Mouse (Mus musculus) bone marrow macrophage, adult 2 months (primary cell): ENCODE measurements around the gene Bptf. TPM values are rescaled to one million over a fixed set of nuclear protein-coding genes. Genes with fewer than 3 reads are reported as not detected.
"Not testable (repeated sequence)": the region's sequence is repeated elsewhere in the genome, so short reads cannot be mapped to it uniquely, and the experiment has no call there.

Source experiments
- H3K27ac ChIP-seq: 2 replicates; pipeline ENCODE4 v1.5.1; 2012; ENCODE audit warnings: low read depth, low read length; ENCODE audit not compliant: insufficient read depth
- H3K4me1 ChIP-seq: 2 replicates; pipeline ENCODE4 v1.6.1; 2012; ENCODE audit warnings: low read length; ENCODE audit not compliant: control insufficient read depth, insufficient read depth
- H3K4me3 ChIP-seq: 2 replicates; pipeline ENCODE4 v1.5.1; 2012; ENCODE audit warnings: mild to moderate bottlenecking, low read length, moderate library complexity; ENCODE audit not compliant: insufficient read depth
- CTCF ChIP-seq: IDR thresholded peaks from 2 replicates; pipeline ENCODE4 v1.5.1; 2012; ENCODE audit warnings: low read depth, mild to moderate bottlenecking, low read length, moderate library complexity
- POLR2A ChIP-seq: IDR thresholded peaks from 2 replicates; pipeline ENCODE4 v1.6.1; 2012; ENCODE audit warnings: mild to moderate bottlenecking, low read depth, low read length, borderline replicate concordance
- polyA plus RNA-seq: library from polyadenylated mRNA; stranded (reverse); fragments of >200 nt; gene quantifications from 2 replicates; pipeline ENCODE4 v1.2.4, GENCODE M21; 2012; ENCODE audit not compliant: missing spikeins, insufficient read depth, insufficient read length

The Bptf gene
- polyA plus RNA-seq, 1 experiment, result 38.2 TPM

DNA sequence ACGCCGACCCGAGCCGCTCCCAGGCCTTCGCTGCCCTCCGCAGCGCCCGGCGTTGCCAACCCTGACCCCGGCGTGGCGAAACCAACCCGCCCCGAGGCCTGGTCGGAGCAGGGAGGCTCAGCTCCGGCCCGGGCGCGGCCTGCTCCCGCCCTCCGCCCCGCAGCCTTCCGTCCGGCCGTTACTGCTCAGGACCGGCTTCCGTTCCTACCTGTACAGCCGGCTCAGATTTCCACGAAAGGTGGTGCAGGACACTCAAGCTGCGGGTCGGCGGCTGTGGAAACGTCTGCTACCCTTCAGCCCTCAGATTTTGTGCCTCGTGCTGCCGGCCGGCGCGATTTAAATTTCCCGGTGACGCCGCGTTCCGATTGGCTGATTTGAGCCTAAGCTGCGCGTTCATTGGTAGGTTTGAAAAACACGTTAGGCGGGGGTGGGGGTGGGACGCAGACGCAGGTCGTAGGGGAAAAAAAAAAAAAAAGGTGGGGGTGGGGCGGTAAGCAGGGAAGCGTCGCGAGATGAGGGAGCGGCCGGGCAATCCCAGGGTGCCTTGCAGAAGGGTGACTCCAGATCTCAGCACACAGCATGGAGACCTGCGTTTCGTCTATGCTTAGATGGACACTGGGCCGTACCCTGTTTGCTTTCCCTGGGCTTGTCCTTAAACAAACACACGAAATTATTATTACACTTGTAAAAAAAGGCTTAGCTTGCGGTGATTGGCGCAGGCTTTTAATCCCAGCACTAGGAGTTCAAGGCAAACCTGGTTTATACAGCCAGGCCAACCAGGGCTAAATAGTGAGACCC, 132.6 kb downstream of the Bptf start, which contains the start of gene Kpna2:
Gene Kpna2, minus strand, starts transcription at position 391 of the 798 bp plus-strand sequence.
- TF ChIP-seq CTCF, result no peak
- no peak; the same call in 1 of the 2 replicates for TF ChIP-seq POLR2A
- peak within 1 kb of the TSS; percentile 94 for H3K4me3 ChIP-seq
- H3K4me1 ChIP-seq, result peaks cover 15% of the 10 kb centered on the region
- H3K27ac ChIP-seq, result peak within 1 kb of the TSS; percentile 63

DNA sequence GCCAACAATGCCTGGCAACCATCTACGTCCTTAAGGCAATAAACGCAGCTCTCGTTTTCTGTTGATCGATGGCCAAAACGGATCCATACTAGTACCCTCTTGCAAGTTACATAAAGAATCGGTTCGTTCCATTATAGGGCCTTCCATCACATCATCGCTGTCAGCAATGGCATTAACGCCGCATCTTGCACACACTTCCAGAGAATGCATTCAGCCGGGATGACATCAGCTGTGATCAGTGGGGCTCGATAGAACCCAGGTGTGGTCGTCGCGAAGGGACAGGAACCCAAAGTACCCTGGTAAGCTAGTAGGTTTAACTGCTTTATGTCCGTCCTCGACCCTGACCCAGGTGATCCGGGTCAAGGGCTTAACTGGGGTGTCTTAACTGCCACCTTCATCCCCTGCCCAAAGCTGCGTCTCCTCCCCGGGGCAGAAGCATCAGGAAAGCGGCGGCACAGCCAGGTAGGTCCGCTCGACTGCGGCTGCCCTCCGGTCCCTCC, 133.2 kb downstream of the Bptf start:
- peak overlapping the region; percentile 60 for H3K27ac ChIP-seq
- no peak for TF ChIP-seq CTCF
- peak overlapping the region; percentile 94 for H3K4me3 ChIP-seq
- H3K4me1 ChIP-seq, result peaks cover 19% of the 10 kb centered on the region

DNA sequence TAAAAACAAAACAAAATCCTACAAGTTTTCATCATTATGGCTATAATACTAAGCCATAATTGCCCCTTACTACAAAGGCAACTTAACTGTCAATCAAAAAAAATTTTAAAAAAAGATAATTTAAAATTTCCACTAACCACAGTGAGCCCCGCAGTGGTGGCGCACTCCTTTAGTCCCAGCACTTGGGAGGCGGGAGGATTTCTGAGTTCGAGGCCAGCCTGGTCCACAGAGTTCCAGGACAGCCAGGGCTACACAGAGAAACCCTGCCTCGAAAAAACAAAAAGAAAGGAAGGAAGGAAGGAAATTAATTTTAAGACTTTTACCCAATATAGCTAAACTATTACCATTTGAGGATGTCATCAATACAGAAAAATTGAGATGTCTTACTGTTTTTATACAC, 134.0 kb downstream of the Bptf start:
- TF ChIP-seq POLR2A (no peak), CTCF (no peak)
- H3K4me1 ChIP-seq, result peaks cover 19% of the 10 kb centered on the region
- no peak overlapping the region for H3K27ac ChIP-seq
- peak overlapping the region; percentile 94 for H3K4me3 ChIP-seq

DNA sequence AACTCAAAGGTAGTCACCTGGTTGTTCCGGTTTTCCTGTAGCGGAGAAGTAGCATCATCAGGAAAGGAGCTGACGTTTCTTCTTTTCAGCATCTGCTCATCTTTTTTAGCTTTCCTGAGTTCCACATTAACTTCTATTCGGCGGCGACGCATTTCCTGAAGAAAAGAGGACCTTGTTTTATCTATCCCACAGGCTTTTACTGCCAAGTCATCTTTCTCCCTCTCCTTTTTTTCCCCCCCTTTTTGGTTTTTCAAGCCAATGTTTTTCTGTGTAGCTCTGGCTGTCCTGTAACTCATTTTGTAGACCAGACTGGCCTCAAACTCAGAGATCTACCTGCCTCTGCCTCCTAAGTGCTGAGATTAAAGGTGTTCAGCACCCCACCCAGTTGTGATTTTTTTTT, 135.4 kb downstream of the Bptf start:
- not testable (repeated sequence) for H3K4me3 ChIP-seq, H3K27ac ChIP-seq
- H3K4me1 ChIP-seq, result peaks cover 19% of the 10 kb centered on the region

DNA sequence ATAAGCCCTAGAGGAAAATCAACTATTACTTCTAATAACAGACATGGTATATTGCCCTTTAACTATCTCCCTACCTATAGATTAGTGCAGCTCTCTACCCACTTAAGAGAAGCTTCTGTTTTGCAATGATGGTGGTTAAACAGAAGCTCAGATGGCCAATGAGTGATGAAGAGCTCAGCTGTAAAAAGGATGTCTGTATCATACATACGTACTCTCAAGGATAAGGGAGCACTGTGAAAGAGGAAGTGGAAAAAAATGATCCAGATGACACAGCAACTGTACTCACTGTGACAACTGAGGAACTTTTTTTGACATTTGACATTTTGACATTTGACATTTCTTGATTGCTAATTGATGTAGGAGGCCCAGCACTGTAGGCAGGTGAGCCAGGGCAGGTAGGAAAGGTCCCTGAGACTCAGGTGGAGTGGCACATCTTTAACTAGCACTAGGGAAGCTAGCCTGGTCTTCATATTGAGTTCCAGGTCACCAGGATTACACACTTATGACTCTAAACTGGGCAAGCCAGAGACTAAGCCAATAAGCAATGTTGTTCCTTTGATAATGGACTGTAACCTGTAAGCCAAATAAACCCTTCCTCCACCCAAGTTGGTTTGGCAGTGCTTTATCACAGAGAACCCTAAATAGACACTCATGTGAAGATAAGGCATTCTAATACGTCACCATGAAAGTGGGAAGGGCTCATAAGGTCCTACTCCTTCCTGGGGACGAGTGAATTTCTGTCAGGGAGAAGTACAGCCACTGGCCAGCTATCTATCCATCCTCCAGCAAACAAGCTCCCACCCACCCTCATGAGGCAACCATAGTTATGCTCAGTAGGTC, 137.5 kb downstream of the Bptf start:
- TF ChIP-seq CTCF (no peak), POLR2A (no peak)
- Histone ChIP-seq H3K27ac (peak overlapping the region; percentile 19), H3K4me1 (peaks cover 19% of the 10 kb centered on the region), H3K4me3 (no peak overlapping the region)

DNA sequence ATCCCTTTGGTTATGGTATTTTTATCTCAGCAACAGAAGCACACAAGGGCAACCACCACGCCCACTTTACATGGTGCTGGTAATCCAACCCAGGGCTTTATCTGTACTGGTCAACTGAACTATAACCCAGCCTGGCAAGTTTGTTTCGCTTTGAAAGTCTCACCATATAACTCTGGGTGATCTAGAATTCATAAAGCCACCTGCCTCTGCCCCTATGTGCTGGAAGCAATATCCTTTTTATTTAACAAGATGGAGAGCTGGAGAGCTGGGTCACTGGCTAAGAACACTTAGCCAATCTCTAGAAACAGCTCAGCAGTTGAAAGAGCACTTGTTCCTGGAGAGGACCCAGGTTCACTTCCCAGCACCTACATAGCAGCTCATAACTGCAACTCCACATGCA, 144.5 kb downstream of the Bptf start:
- TF ChIP-seq POLR2A (no peak), CTCF (no peak)
- peaks cover 2% of the 10 kb centered on the region for H3K4me1 ChIP-seq
- no peak overlapping the region for H3K4me3 ChIP-seq
- H3K27ac ChIP-seq, result no peak overlapping the region

DNA sequence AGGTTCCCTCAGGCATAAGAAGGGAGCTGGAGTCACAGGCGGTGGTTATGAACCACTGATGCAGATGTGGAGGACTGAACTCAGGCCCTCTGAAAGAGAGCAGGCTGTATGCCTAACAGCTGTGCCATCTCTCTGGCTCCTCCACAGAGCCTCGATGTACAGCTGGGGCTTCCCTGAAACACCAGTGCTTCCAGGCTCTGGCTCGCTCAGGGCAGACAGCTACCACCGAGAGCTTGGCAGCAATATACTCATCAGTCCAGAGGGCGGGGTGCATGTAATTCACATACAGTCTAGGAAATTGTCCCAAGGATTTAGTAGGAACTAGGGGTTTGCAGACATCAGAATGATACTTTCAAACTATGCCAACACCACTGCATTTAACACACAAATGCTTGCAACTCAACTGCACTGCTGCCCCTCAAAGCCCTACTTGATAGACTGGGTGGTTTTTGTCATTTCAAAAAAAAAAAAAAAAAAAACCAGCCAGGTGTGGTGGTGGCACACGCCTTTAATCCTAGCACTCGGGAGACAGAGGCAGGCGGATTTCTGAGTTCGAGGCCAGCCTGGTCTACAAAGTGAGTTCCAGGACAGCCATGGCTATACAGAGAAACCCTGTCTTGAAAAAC, 145.8 kb downstream of the Bptf start:
- not testable (repeated sequence) for H3K4me3 ChIP-seq, H3K4me1 ChIP-seq, H3K27ac ChIP-seq

Other genes starting within 250 kb of the Bptf start
- 18.6 and 21.3 TPM in 2 replicates for gene Smurf2, start 211.4 kb downstream of the Bptf start, polyA plus RNA-seq
- 72.2 and 79.5 TPM in 2 replicates for gene Kpna2, start 132.6 kb downstream of the Bptf start, polyA plus RNA-seq
- not detected in 2 replicates for gene 1810010H24Rik, start 106.4 kb downstream of the Bptf start, polyA plus RNA-seq
- 18.4 and 24.1 TPM in 2 replicates for gene Nol11, start 57.3 kb upstream of the Bptf start, polyA plus RNA-seq